Comparison of ENCODE assay signal across 23 mouse cellular contexts in the genomic region with DNA sequence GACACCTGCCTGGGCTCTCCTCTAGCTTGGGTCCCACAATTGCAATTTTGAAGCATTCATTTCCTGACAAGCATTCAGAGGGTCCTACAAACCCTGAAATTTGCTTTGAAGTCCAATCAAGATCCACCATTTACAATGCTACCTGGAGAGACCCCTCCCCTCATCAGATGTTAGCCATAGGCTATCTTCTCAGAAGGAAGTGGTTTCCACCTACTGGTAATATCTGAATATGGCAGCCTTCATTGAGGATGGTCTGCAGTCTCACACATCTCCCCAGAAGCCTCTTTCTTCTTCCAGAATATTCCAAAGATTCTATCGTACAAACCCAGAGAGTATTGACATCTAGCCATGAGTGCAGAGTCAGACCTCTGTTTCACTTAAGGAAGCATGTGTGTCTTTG.
DNase-seq lines count a peak whose midpoint lies in the region; ATAC-seq and TF ChIP-seq lines count a peak whose summit lies in the region.
"Had no signal": no experiment of that assay in that cellular context is flagged by ENCODE, and none has a peak within 500 bp of the region (broad histone marks: within the 10 kb centered on the region; RNA-seq: fewer than 3 reads in every experiment).

No protein-coding gene starts in this region.

- H3K27me3 ChIP-seq in hindbrain, postnatal 0 days (ENCODE audit: insufficient read depth, low read length), result no peaks in the 10 kb centered on the region
- no peaks in the 10 kb centered on the region for H3K27me3 ChIP-seq in hindbrain, embryonic 10.5 days (ENCODE audit: insufficient read depth, poor library complexity, severe bottlenecking)
- H3K27me3 ChIP-seq in lung, embryonic 14.5 days (ENCODE audit: insufficient read depth, low read length), result no peaks in the 10 kb centered on the region
- H3K27me3 ChIP-seq: embryonic facial prominence, embryonic 12.5 days; midbrain, embryonic 12.5 days; neural tube, embryonic 13.5 days had no signal

- H3K4me1 ChIP-seq in hindbrain, postnatal 0 days (ENCODE audit: insufficient read depth, low read length), result no peaks in the 10 kb centered on the region
- peaks cover 14% of the 10 kb centered on the region for H3K4me1 ChIP-seq in hindbrain, embryonic 10.5 days (replicated peaks)
- peaks cover 16% of the 10 kb centered on the region for H3K4me1 ChIP-seq in lung, embryonic 14.5 days (ENCODE audit: insufficient read depth)

- no peak overlapping the region for H3K9ac ChIP-seq in hindbrain, postnatal 0 days (replicated peaks; ENCODE audit: low read length)
- no peak overlapping the region for H3K9ac ChIP-seq in lung, embryonic 14.5 days
- H3K9ac ChIP-seq: embryonic facial prominence, embryonic 12.5 days; midbrain, embryonic 12.5 days; neural tube, embryonic 13.5 days had no signal

- H3K4me2 ChIP-seq in hindbrain, postnatal 0 days (ENCODE audit: low read depth, low read length), result no peak overlapping the region
- no peak overlapping the region for H3K4me2 ChIP-seq in lung, embryonic 14.5 days
- H3K4me2 ChIP-seq: embryonic facial prominence, embryonic 12.5 days; midbrain, embryonic 12.5 days; neural tube, embryonic 13.5 days had no signal

- no peaks in the 10 kb centered on the region for H3K36me3 ChIP-seq in hindbrain, postnatal 0 days (ENCODE audit: insufficient read depth, low read length)
- H3K36me3 ChIP-seq in hindbrain, embryonic 10.5 days, result no peaks in the 10 kb centered on the region
- no peaks in the 10 kb centered on the region for H3K36me3 ChIP-seq in lung, embryonic 14.5 days (ENCODE audit: insufficient read depth)
- H3K36me3 ChIP-seq: embryonic facial prominence, embryonic 12.5 days; G1E; midbrain, embryonic 12.5 days; neural tube, embryonic 13.5 days had no signal

- no peaks in the 10 kb centered on the region for H3K9me3 ChIP-seq in hindbrain, postnatal 0 days (ENCODE audit: low read length)
- H3K9me3 ChIP-seq in hindbrain, embryonic 10.5 days, result no peaks in the 10 kb centered on the region
- no peaks in the 10 kb centered on the region for H3K9me3 ChIP-seq in lung, embryonic 14.5 days (ENCODE audit: low read depth, low read length)
- H3K9me3 ChIP-seq: embryonic facial prominence, embryonic 12.5 days; midbrain, embryonic 12.5 days; neural tube, embryonic 13.5 days had no signal

- WGBS in hindbrain, postnatal 0 days, result 74% methylated on average over 1 of the region's 1 CpGs
- WGBS in hindbrain, embryonic 10.5 days, result 91% methylated on average over 1 of the region's 1 CpGs
- WGBS in lung, embryonic 14.5 days, result 71% methylated on average over 1 of the region's 1 CpGs

- TF ChIP-seq CTCF in hindbrain, postnatal 0 days (IDR thresholded peaks at IDR 0.05; ENCODE audit: low read depth), result peak; percentile 71
- TF ChIP-seq CTCF in lung, embryonic 14.5 days (IDR thresholded peaks at IDR 0.05; ENCODE audit: low read depth), result peak; percentile 52
- peak; percentile 23; the same call in 1 of the 2 replicates for TF ChIP-seq CTCF in brain, embryonic 14.5 days (IDR thresholded peaks at IDR 0.05; ENCODE audit: borderline replicate concordance, extremely low read depth, insufficient read depth, insufficient read length)

- no peak overlapping the region for H3K27ac ChIP-seq in hindbrain, postnatal 0 days
- H3K27ac ChIP-seq in hindbrain, embryonic 10.5 days, result no peak overlapping the region
- H3K27ac ChIP-seq in lung, embryonic 14.5 days (ENCODE audit: low read depth), result no peak overlapping the region
- H3K27ac ChIP-seq: embryonic facial prominence, embryonic 12.5 days; macrophage; midbrain, embryonic 12.5 days; neural tube, embryonic 13.5 days had no signal

- no peak for ATAC-seq in hindbrain, postnatal 0 days
- no peak for ATAC-seq in lung, embryonic 14.5 days (ENCODE audit: insufficient read depth)
- ATAC-seq: CD4-positive, CD25-positive, alpha-beta regulatory T cell, adult 4 months; forebrain, embryonic 16.5 days had no signal

- DNase-seq in embryo, embryonic 10.5 days (ENCODE audit: low spot score), result peak; percentile 40
- DNase-seq in embryo, embryonic 11 days, result no peak
- peak; percentile 59 for DNase-seq in hindbrain, postnatal 0 days (ENCODE audit: low spot score)
- no peak for DNase-seq in hindbrain, embryonic 10.5 days (ENCODE audit: low spot score)
- DNase-seq in lung, embryonic 14.5 days, result no peak
- DNase-seq in lung, postnatal 36 days, result no peak
- peak; percentile 39 for DNase-seq in brain, embryonic 14.5 days (ENCODE audit: low read depth)
- no peak for DNase-seq in layer of hippocampus, postnatal 36 days
- DNase-seq: adrenal gland, postnatal 36 days; cerebellum, adult 2 months; kidney, adult 8-10 months; kidney, postnatal 36 days; lung, adult 2 months; right cerebral cortex, postnatal 25 days; thymus, adult 2 months had no signal

- no peak for TF ChIP-seq POLR2A in brain, embryonic 14.5 days (IDR thresholded peaks at IDR 0.05; ENCODE audit: borderline replicate concordance, extremely low read depth, insufficient read depth, insufficient read length, poor library complexity, severe bottlenecking)

- no peak overlapping the region for H3K4me3 ChIP-seq in hindbrain, postnatal 0 days (ENCODE audit: low read length)
- no peak overlapping the region for H3K4me3 ChIP-seq in hindbrain, embryonic 10.5 days
- H3K4me3 ChIP-seq in lung, embryonic 14.5 days (ENCODE audit: low read depth, low read length), result no peak overlapping the region
- H3K4me3 ChIP-seq: embryonic facial prominence, embryonic 12.5 days; erythroblast, embryonic 14.5 days; midbrain, embryonic 12.5 days; neural tube, embryonic 13.5 days had no signal

Comparison
In these comparisons a context has a peak if more than half of its experiments do, and no peak if none do; other contexts are left out.
1. DNase-seq: peak in embryo, embryonic 10.5 days (single experiment), hindbrain, postnatal 0 days (single experiment) and brain, embryonic 14.5 days (single experiment); none in embryo, embryonic 11 days (single experiment), hindbrain, embryonic 10.5 days (single experiment), lung, embryonic 14.5 days (single experiment), lung, postnatal 36 days (single experiment) and layer of hippocampus, postnatal 36 days (0 of 2).
2. Peak in every context shown above with its lines, with median percentiles within 50 percentile points of each other: CTCF ChIP-seq.